Mouse (Mus musculus) Muller cell, postnatal 12 days (primary cell): Measurements from ENCODE around the gene Aff1.
A peak's percentile ranks its signal among the peaks of the same experiment; 100 is the strongest.

Experiments used
- DNase-seq: peaks from one replicate; pipeline ENCODE4 v3.0.0-alpha.2; 2015; ENCODE audit errors: inconsistent ontology term

The Aff1 gene

GRCm38 (mm10) chr5:103803927-103804590, 111.9 kb downstream of the Aff1 start:
- peak; percentile 80 for DNase-seq

GRCm38 (mm10) chr5:103806851-103807578, 114.8 kb downstream of the Aff1 start:
- no peak for DNase-seq

- peak; percentile 19 for DNase-seq
These were observed 115.6 kb downstream of the Aff1 start for GRCm38 (mm10) chr5:103807637-103808312.

- DNase-seq = no peak
These were observed 117.6 kb downstream of the Aff1 start for GRCm38 (mm10) chr5:103809674-103810330.

DNA sequence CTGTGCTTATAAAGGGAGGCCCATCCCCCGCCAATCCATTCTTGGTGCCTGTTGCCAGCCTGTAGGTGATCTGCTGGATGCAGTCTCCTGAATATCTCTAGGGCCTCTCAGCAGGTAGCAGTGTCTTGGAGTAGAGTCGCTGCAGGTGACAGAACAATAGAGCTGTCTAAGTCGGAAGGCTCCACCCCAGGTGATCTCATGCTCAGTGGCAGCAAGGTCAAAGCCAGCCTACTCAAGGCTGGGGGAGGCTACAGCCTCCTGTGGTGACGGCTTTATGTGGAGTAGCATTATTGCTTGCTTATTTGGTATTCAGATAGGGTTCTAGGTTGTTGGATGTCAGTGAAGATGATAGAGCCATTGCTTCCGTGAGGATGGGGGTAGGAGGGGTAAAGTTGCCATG, 121.1 kb downstream of the Aff1 start:
- DNase-seq = no peak

GRCm38 (mm10) chr5:103813997-103814542, 121.9 kb downstream of the Aff1 start:
- DNase-seq = no peak

- DNase-seq = no peak
These were observed 122.5 kb downstream of the Aff1 start for GRCm38 (mm10) chr5:103814551-103815248.

GRCm38 (mm10) chr5:103815249-103815617, 123.1 kb downstream of the Aff1 start:
- DNase-seq = no peak

- no peak for DNase-seq
These were observed 124.5 kb downstream of the Aff1 start for GRCm38 (mm10) chr5:103816718-103817117.

GRCm38 (mm10) chr5:103817754-103818153, 125.6 kb downstream of the Aff1 start:
- peak; percentile 70 for DNase-seq

- no peak for DNase-seq
These were observed 126.4 kb downstream of the Aff1 start for GRCm38 (mm10) chr5:103818602-103819001.

DNA sequence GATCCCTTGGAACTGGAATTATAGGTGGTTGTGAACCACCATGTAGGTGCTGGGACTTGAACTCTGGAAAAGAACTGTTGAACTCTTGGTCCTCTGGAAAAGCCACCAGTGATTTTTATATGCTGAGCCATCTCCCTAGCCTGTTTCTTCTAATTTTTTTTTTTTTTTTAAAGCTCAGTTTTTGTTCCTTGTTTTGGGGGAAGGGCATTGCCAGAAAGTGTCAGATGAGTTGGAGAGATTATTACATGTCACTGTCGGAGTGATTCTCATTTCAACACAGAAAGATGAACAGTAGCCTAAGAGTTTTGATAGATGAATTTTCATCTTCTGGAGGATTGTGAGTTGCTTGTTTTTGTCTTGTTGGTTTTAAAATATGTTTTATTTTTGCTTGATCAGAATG, 127.5 kb downstream of the Aff1 start:
- no peak for DNase-seq

GRCm38 (mm10) chr5:103821062-103821461, 128.9 kb downstream of the Aff1 start:
- DNase-seq = no peak

DNA sequence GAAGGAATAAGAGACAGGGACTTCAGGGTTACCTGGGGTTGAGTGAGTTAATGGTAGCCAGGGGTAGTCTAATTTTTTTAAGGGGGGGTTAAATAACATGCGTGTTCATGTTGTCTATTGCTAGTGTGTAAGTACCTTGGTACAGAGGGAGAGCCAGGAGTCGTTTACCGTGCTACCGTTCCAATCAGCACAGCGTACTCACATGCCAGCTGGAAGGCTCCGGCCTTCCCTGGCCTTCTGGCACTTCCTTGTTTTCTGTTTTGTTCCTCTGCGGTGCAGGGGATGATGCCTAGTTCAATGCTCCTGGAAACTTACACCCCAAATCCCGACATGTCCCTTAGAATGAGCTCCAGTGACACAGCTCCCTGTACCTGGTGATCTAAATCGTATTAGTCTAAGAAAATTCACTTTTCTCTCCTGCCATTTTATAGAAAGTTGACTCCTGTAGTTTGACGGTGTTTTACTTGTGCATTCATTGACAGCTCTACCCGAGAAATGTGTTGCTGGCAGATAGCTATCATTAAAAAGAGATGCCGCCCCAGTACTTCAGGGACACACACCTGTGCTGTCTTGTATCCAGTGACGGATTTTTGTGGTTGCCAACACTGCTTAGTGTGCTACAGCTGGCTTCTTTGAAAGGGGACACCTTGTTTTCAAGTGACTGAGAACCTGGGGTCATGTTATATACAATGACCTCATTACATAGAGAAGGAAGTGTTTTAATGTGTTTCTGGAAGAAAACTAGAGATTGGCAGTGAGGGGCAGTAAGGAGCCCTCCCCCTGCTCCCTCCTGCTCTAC, 129.5 kb downstream of the Aff1 start:
- DNase-seq = no peak

DNA sequence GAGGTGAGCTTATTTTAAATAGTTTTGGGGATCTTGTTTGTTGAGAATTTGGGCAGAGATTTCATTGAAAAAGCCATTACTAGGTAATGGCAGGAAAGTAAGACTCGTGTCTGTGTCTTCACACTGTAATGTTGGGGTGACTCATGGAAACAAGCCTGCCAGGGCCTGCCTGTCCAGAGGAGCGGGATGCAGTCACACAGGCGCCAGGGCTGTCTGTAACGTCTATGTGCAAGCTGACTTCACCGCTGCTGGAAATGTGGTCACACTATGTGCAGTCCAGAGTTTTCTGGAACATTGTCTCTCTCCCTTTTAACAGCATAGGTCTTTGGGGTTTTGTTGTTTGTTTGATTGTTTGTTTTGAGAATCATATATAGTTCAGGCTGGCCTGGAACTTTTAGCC, 130.8 kb downstream of the Aff1 start:
- no peak for DNase-seq

DNA sequence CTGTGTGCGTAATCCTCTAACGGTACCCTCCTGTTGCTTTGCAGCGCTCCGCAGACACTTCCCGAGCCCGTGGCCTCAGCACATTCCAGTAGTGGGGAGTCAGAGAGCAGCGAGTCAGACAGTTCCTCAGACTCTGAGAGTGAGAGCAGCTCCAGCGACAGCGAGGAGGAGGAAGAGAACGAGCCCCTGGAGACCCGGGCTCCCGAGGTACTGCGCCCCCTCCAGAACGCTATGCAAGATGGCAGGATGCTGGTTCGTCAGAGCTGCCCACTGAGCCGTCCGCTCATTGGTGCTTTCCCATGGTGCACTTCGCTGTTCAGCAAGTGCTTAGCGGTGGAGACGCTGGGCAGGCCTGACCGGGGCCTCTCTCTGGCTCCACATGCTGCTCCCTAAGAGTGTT, 136.1 kb downstream of the Aff1 start:
- DNase-seq = peak; percentile 56

DNA sequence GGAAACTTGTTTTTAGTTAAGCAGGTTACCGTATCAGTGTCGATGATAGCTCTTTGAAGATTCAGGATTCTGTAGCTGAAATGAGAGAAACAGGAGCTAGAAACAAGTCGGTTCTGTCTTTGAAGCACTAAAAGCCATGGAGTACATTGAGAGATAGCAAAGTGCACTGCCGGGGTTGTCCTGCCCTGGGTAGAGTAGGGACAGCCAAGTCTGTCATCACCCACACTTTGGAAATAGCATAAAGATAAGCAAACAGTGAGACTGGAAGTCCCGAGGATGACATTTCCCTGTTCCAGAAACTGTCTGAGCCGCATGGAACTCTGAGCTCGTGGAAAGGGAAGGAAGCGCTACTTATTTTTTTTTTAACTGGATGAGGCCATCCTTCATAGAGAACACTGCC, 136.6 kb downstream of the Aff1 start:
- no peak for DNase-seq

DNA sequence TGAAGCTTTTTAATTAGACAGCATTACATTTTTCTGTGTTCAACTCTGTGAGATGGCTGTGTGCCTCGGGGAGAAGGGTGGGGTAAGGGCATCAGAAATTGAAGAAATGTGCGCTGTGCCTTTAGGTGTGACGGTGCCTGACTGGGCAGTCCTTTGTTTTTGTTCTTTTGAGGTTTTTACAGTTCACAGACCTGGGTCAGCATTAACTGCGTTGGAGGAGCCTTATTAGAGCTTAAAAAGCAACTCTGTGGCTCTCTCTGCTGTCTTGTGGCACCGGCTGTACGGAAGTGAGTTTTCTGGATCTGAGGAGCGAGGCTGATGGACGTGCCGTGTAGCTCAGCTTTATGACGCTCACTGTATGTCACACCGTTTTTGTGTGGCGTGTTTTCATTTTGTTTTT, 137.0 kb downstream of the Aff1 start:
- DNase-seq = peak; percentile 56

DNA sequence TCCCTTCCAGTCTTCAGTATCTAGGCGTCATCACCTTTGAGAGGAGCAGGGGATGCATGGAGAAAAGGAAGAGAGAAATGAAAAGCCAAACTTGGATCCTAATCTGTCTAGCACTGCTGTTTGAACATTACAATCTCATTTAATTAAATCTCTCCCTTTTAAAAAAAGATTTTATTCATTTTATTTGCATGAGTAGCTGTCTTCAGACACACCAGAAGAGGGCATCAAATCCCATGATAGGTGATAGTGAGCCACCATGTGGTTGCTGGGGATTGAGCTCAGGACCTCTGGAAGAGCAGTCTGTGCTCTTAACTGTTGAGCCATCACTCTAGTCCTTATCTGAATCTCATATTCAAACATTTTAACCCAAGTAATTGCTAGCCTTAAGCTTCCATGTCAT, 138.7 kb downstream of the Aff1 start:
- DNase-seq = no peak

- DNase-seq = no peak
These were observed 143.4 kb downstream of the Aff1 start for GRCm38 (mm10) chr5:103835471-103836147.
